Mouse (Mus musculus) stomach, embryonic 14.5 days (tissue): Measurements from ENCODE around the gene Avp. TPM values are rescaled to one million over a fixed set of nuclear protein-coding genes. Genes with fewer than 3 reads are reported as not detected.
A peak's percentile ranks its signal among the peaks of the same experiment; 100 is the strongest.

Experiments
- ATAC-seq: fragments of 200-750 bp; cut with Nextera tagmentation; 2 replicates; pipeline ENCODE4 v1.8.0; 2017; ENCODE audit warnings: low read depth, moderate TSS enrichment; ENCODE audit not compliant: insufficient number of reproducible peaks, insufficient read depth, low FRiP score
- H3K27ac ChIP-seq: fragments of 300-500 bp; sonication (generic); 2 replicates; pipeline ENCODE4 v1.5.1; 2014; ENCODE audit warnings: mild to moderate bottlenecking, low read length, moderate library complexity, mixed read lengths
- H3K27me3 ChIP-seq: fragments of 300-500 bp; sonication (generic); 2 replicates; pipeline ENCODE4 v1.6.1; 2014; ENCODE audit warnings: low read length, control low read depth, mixed read lengths; ENCODE audit not compliant: control insufficient read depth, insufficient read depth
- H3K36me3 ChIP-seq: fragments of 300-500 bp; sonication (generic); 2 replicates; pipeline ENCODE4 v1.6.1; 2014; ENCODE audit warnings: mild to moderate bottlenecking, control low read depth, low read length, moderate library complexity, mixed read lengths; ENCODE audit not compliant: control insufficient read depth, insufficient read depth
- H3K4me1 ChIP-seq: fragments of 300-500 bp; sonication (generic); 2 replicates; pipeline ENCODE4 v1.6.1; 2014; ENCODE audit warnings: low read length, control low read depth, mixed read lengths; ENCODE audit not compliant: control insufficient read depth, insufficient read depth
- H3K4me2 ChIP-seq: fragments of 300-500 bp; sonication (generic); replicated peaks from 2 replicates; pipeline ENCODE4 v1.6.1; 2014; ENCODE audit warnings: low read depth, low read length, control low read depth
- H3K4me3 ChIP-seq: fragments of 300-500 bp; sonication (generic); 2 replicates; pipeline ENCODE4 v1.5.1; 2014; ENCODE audit warnings: low read depth, low read length, control low read depth
- H3K9ac ChIP-seq: fragments of 300-500 bp; sonication (generic); replicated peaks from 2 replicates; pipeline ENCODE4 v1.6.1; 2014; ENCODE audit warnings: low read depth, mild to moderate bottlenecking, control low read depth, low read length, moderate library complexity, mixed read lengths
- H3K9me3 ChIP-seq: fragments of 300-500 bp; sonication (generic); 2 replicates; pipeline ENCODE4 v1.6.1; 2016; ENCODE audit warnings: low read depth, low read length, control low read depth; ENCODE audit not compliant: control insufficient read depth
- WGBS: fragments of 180-500 bp; shearing (Covaris S2); extraction: QIAGEN DNeasy Blood & Tissue Kit; methylation state at CpG from one replicate; pipeline ENCODE4 v1.1.7; 2014; 5-methylcytosine and 5-hydroxymethylcytosine counted together
- polyA plus RNA-seq: library from polyadenylated mRNA; unstranded; fragments of >200 nt; fragmentation: Nextera tagmentation; extraction: Ambion mirVana; gene quantifications from 2 replicates; pipeline ENCODE4 v1.2.1, GENCODE M21; 2014

Gene Avp
- polyA plus RNA-seq, 1 experiment from 2014 or later = not detected

DNA sequence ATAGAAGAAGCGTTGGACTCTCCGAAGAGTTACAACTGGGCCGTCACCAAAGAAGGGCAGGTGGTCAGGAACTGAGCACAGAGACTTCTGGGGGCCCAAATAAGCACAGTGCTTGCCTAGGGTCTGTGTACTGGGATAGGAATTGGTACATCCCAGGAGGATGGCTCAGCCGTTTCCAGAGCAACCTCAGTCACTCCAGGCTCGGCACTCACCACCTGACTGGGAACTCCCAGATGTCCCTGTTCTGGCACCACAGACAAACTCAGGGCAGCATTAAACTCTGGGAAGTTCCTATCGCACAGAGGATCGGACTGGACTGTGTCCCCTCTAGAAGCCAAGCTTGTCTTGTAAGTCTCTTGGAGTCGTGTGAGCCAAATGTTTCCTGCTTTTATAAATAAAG lies 17.4 kb downstream of the Avp start:
- H3K9ac ChIP-seq = peak overlapping the region; percentile 79; the same call in 1 of the 2 replicates
- no peak overlapping the region for H3K4me3 ChIP-seq
- H3K9me3 ChIP-seq = no peaks in the 10 kb centered on the region
- 81% methylated on average over 8 of the region's 8 CpGs for WGBS
- H3K27me3 ChIP-seq = no peaks in the 10 kb centered on the region
- no peak for ATAC-seq
- H3K36me3 ChIP-seq = peaks cover 6% of the 10 kb centered on the region
- H3K27ac ChIP-seq = no peak overlapping the region
- peak overlapping the region; percentile 84; the same call in 1 of the 2 replicates for H3K4me2 ChIP-seq
- H3K4me1 ChIP-seq = peaks cover 5% of the 10 kb centered on the region; the same call in 1 of the 2 replicates

DNA sequence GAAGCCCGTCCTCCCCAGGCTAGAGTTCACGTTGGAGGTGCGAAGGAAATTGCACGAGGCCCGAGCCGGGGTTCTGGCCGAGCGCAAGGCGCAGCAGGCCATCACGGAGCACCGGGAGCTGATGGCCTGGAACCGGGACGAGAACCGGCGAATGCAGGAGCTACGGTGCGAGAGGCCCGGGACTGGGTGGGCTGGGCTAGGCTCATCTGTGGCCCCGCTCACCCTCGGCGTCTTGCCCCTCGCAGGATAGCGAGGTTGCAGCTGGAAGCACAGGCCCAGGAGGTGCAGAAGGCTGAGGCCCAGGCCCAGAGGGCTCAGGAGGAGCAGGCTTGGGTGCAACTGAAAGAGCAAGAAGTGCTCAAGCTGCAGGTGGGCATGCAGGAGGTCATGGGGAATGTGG lies 18.3 kb downstream of the Avp start:
- no peaks in the 10 kb centered on the region for H3K9me3 ChIP-seq
- peaks cover 5% of the 10 kb centered on the region; the same call in 1 of the 2 replicates for H3K4me1 ChIP-seq
- no peaks in the 10 kb centered on the region for H3K27me3 ChIP-seq
- H3K27ac ChIP-seq = no peak overlapping the region
- WGBS = 1% methylated on average over 23 of the region's 23 CpGs
- ATAC-seq = peak; percentile 1; the same call in 1 of the 2 replicates
- H3K36me3 ChIP-seq = peaks cover 6% of the 10 kb centered on the region
- H3K4me2 ChIP-seq = peak overlapping the region; percentile 84
- H3K9ac ChIP-seq = peak overlapping the region; percentile 79
- peak overlapping the region; percentile 92 for H3K4me3 ChIP-seq

- Histone ChIP-seq H3K9ac (peak within 1 kb of the TSS; percentile 79), H3K4me2 (peak within 1 kb of the TSS; percentile 84), H3K27ac (no peak within 1 kb of the TSS; the same call in 1 of the 2 replicates), H3K4me3 (peak within 1 kb of the TSS; percentile 92), H3K4me1 (peaks cover 5% of the 10 kb centered on the region; the same call in 1 of the 2 replicates), H3K9me3 (no peaks in the 10 kb centered on the region), H3K36me3 (peaks cover 6% of the 10 kb centered on the region), H3K27me3 (no peaks in the 10 kb centered on the region)
- ATAC-seq = peak; percentile 99
- WGBS = under 1% methylated on average over 60 of the region's 61 CpGs
Measured at GRCm38 (mm10) chr2:130563212-130564055, 18.9 kb downstream of the Avp start, which contains the start of gene Mrps26. TSS of gene Mrps26 (plus strand) at chr2:130563742.

DNA sequence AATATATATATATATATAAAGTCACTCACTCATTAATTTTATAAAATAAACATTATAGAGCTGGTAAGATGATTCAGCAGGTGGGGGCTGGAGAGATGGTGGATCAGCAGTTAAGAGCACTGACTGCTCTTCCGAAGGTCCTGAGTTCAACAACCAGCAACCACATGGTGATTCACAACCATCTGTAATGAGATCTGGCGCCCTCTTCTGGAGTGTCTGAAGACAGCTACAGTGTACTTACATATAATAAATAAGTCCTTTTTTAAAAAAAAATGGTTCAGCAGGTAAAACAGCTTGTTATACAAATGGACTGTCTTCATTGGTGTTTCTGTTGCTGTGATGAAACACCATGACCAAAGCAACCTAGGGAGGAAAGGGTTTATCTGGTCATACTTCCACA lies 24.3 kb downstream of the Avp start:
- Histone ChIP-seq H3K4me2 (no peak overlapping the region), H3K36me3 (peaks cover 24% of the 10 kb centered on the region), H3K27me3 (no peaks in the 10 kb centered on the region), H3K4me1 (no peaks in the 10 kb centered on the region; the same call in 1 of the 2 replicates), H3K4me3 (no peak overlapping the region), H3K27ac (no peak overlapping the region), H3K9ac (no peak overlapping the region), H3K9me3 (no peaks in the 10 kb centered on the region)
- WGBS = 69% methylated on average over 2 of the region's 2 CpGs
- no peak for ATAC-seq

GRCm38 (mm10) chr2:130557462-130557861 lies 24.9 kb downstream of the Avp start:
- no peak overlapping the region for H3K9ac ChIP-seq
- H3K36me3 ChIP-seq = peaks cover 28% of the 10 kb centered on the region
- H3K27ac ChIP-seq = no peak overlapping the region
- no peak for ATAC-seq
- H3K4me3 ChIP-seq = no peak overlapping the region
- no peaks in the 10 kb centered on the region for H3K27me3 ChIP-seq
- no peaks in the 10 kb centered on the region for H3K4me1 ChIP-seq
- H3K9me3 ChIP-seq = no peaks in the 10 kb centered on the region
- H3K4me2 ChIP-seq = no peak overlapping the region
- 94% methylated on average over 2 of the region's 2 CpGs for WGBS

DNA sequence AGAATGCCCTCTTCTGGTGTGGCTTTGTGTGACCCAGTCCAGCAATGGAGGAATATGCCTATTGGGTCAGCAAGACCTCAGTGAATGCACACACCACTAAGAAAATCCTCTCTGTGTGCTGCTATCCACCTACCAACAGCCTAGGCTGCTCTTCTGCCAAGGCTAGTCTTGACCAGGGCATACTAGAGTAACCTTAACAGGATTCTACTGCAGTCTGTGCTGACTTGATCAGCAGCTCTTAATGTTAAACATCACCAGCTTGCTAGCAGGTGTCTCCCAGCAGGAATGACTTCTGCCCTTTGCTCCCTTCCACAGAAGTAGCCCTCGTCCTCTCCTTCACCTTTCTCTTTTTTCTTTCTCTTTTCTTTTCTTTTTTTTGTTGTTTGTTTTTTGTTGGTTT lies 26.1 kb downstream of the Avp start:
- 80% methylated on average over 1 of the region's 1 CpGs for WGBS

GRCm38 (mm10) chr2:130554841-130555240 lies 27.5 kb downstream of the Avp start:
- Histone ChIP-seq H3K4me1 (no peaks in the 10 kb centered on the region), H3K9ac (no peak overlapping the region), H3K4me3 (no peak overlapping the region), H3K9me3 (no peaks in the 10 kb centered on the region), H3K27me3 (no peaks in the 10 kb centered on the region), H3K27ac (no peak overlapping the region), H3K36me3 (peaks cover 47% of the 10 kb centered on the region), H3K4me2 (no peak overlapping the region)
- 88% methylated on average over 7 of the region's 7 CpGs for WGBS
- no peak for ATAC-seq

More for the DNA sequence above, 26.1 kb downstream of the Avp start:
- Histone ChIP-seq H3K27ac (no peak overlapping the region), H3K9ac (no peak overlapping the region), H3K4me3 (no peak overlapping the region), H3K4me1 (no peaks in the 10 kb centered on the region), H3K36me3 (peaks cover 40% of the 10 kb centered on the region), H3K9me3 (no peaks in the 10 kb centered on the region), H3K27me3 (no peaks in the 10 kb centered on the region), H3K4me2 (no peak overlapping the region)
- no peak for ATAC-seq

- Histone ChIP-seq H3K27me3 (no peaks in the 10 kb centered on the region), H3K27ac (no peak overlapping the region), H3K9me3 (no peaks in the 10 kb centered on the region), H3K4me1 (no peaks in the 10 kb centered on the region), H3K36me3 (peaks cover 75% of the 10 kb centered on the region), H3K4me2 (no peak overlapping the region), H3K4me3 (no peak overlapping the region), H3K9ac (no peak overlapping the region)
- WGBS = 87% methylated on average over 8 of the region's 8 CpGs
- no peak for ATAC-seq
Measured at GRCm38 (mm10) chr2:130546957-130547356, 35.4 kb downstream of the Avp start.
